Mouse (Mus musculus) myocyte (in vitro differentiated cells): Measurements from ENCODE around the gene Ubac2. TPM values are rescaled to one million over a fixed set of nuclear protein-coding genes. Genes with fewer than 3 reads are reported as not detected.

ENCODE experiments used
- H3K27me3 ChIP-seq: one replicate; pipeline ENCODE4 v1.6.1; 2011; ENCODE audit not compliant: control insufficient read depth, insufficient read depth, insufficient read length
- H3K36me3 ChIP-seq: one replicate; pipeline ENCODE4 v1.6.1; 2011; ENCODE audit not compliant: control insufficient read depth, insufficient read depth
- H3K4me2 ChIP-seq: one replicate; pipeline ENCODE4 v1.6.1; 2011; ENCODE audit warnings: low read depth, control low read depth
- H3K4me3 ChIP-seq: one replicate; pipeline ENCODE4 v1.5.1; 2011; ENCODE audit warnings: mild to moderate bottlenecking, control low read depth, moderate library complexity
- H3K79me2 ChIP-seq: one replicate; pipeline ENCODE4 v1.6.1; 2011; ENCODE audit not compliant: control insufficient read depth, insufficient read depth
- H3ac ChIP-seq: one replicate; pipeline ENCODE4 v1.6.1; 2011; ENCODE audit not compliant: control insufficient read depth, insufficient read length
- CEBPB ChIP-seq: IDR thresholded peaks from 2 replicates; pipeline ENCODE4 v1.6.1; 2011; ENCODE audit warnings: mild to moderate bottlenecking, moderate library complexity; ENCODE audit not compliant: poor library complexity, insufficient read depth, severe bottlenecking
- E2F4 ChIP-seq: IDR thresholded peaks from one replicate; pipeline ENCODE4 v1.6.1; 2011; ENCODE audit warnings: mild to moderate bottlenecking, control low read depth, moderate library complexity; ENCODE audit not compliant: insufficient read depth
- MAX ChIP-seq: IDR thresholded peaks from one replicate; pipeline ENCODE4 v1.6.1; 2011; ENCODE audit warnings: low read depth, mild to moderate bottlenecking, control low read depth
- MYOD1 ChIP-seq, 3 experiments: IDR thresholded peaks; one replicate each; pipeline ENCODE4 v1.6.1; 2011; ENCODE audit warnings: control low read depth in 2 of 3, low read depth in 2 of 3, mild to moderate bottlenecking in 2 of 3, moderate library complexity in 1 of 3; ENCODE audit not compliant: insufficient read length in 2 of 3, control insufficient read depth in 1 of 3
- MYOG ChIP-seq, 3 experiments: IDR thresholded peaks; one replicate each; pipeline ENCODE4 v1.6.1; 2011; ENCODE audit warnings: control low read depth in 2 of 3, low read depth in 2 of 3, mild to moderate bottlenecking in 2 of 3; ENCODE audit not compliant: insufficient read length in 2 of 3, control insufficient read depth in 1 of 3, insufficient read depth in 1 of 3
- POLR2A ChIP-seq: IDR thresholded peaks from one replicate; pipeline ENCODE4 v1.6.1; 2011; ENCODE audit warnings: low read depth, mild to moderate bottlenecking, control low read depth, moderate library complexity; ENCODE audit not compliant: insufficient read length
- POLR2AphosphoS2 ChIP-seq: IDR thresholded peaks from one replicate; pipeline ENCODE4 v1.6.1; 2011; ENCODE audit warnings: low read depth, control low read depth; ENCODE audit not compliant: insufficient read length
- REST ChIP-seq: IDR thresholded peaks from one replicate; pipeline ENCODE4 v1.6.1; 2011; ENCODE audit warnings: mild to moderate bottlenecking, control low read depth, moderate library complexity; ENCODE audit not compliant: insufficient read depth, insufficient read length
- SRF ChIP-seq: IDR thresholded peaks from one replicate; pipeline ENCODE4 v1.6.1; 2011; ENCODE audit warnings: low read depth; ENCODE audit not compliant: control insufficient read depth, insufficient read length
- TCF12 ChIP-seq: IDR thresholded peaks from one replicate; pipeline ENCODE4 v1.6.1; 2011; ENCODE audit warnings: mild to moderate bottlenecking, control low read depth; ENCODE audit not compliant: poor library complexity, insufficient read depth, severe bottlenecking
- TCF3 ChIP-seq: IDR thresholded peaks from one replicate; pipeline ENCODE4 v1.6.1; 2011; ENCODE audit warnings: low read depth, control low read depth; ENCODE audit not compliant: insufficient read length
- USF1 ChIP-seq: IDR thresholded peaks from one replicate; pipeline ENCODE4 v1.6.1; 2011; ENCODE audit warnings: low read depth, mild to moderate bottlenecking, control low read depth, moderate library complexity
- polyA plus RNA-seq: library from polyadenylated mRNA; unstranded; fragments of >200 nt; fragmentation: generic; extraction: Trizol; gene quantifications from one replicate; pipeline ENCODE4 v1.2.1, GENCODE M21; 2012; ENCODE audit warnings: missing spikeins

The Ubac2 gene
- polyA plus RNA-seq, 1 experiment, result 33.1 TPM

GRCm38 (mm10) chr14:121916311-121917094, 38.1 kb downstream of the Ubac2 start:
- no peak overlapping the region for H3ac ChIP-seq
- H3K4me3 ChIP-seq, result no peak overlapping the region
- H3K36me3 ChIP-seq, result no peaks in the 10 kb centered on the region
- no peak overlapping the region for H3K4me2 ChIP-seq
- TF ChIP-seq POLR2AphosphoS2 (no peak), TCF3 (no peak), E2F4 (no peak), MYOD1 (IDR thresholded peaks at IDR 0.05; ENCODE audit: control insufficient read depth in 1 of 3, insufficient read length in 2 of 3, low read depth in 2 of 3) (no peak), CEBPB (no peak), SRF (no peak), TCF12 (no peak), MYOG (IDR thresholded peaks at IDR 0.05; ENCODE audit: control insufficient read depth in 1 of 3, insufficient read depth in 1 of 3, insufficient read length in 2 of 3, low read depth in 2 of 3) (no peak), POLR2A (no peak), MAX (no peak), REST (no peak)
- H3K79me2 ChIP-seq, result no peaks in the 10 kb centered on the region
- H3K27me3 ChIP-seq, result no peaks in the 10 kb centered on the region

DNA sequence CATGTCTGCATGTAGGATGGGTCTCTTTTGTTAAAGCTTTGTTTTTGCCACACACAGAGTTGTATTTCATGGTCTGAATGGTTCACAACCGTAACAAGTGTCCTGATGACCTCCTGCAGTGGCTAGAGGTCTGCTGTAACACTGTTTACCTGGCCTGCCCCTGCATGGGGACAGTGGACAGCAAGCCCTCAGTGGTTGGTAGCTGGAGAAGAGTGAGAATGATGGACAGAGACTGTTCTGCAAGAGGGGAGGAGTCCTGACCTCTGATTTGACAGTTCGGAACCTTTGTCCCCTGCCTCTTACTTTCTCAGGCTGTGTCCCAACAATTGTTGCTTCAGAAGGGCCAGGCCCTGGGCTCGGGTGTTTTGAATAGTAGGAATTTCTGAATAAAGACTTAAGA, 39.8 kb downstream of the Ubac2 start:
- Histone ChIP-seq H3K4me2 (no peak overlapping the region), H3K27me3 (no peaks in the 10 kb centered on the region), H3K79me2 (no peaks in the 10 kb centered on the region), H3ac (no peak overlapping the region), H3K36me3 (no peaks in the 10 kb centered on the region), H3K4me3 (no peak overlapping the region)
- no peak for TF ChIP-seq CEBPB
- TF ChIP-seq POLR2AphosphoS2, result no peak
- no peak for TF ChIP-seq MYOG (IDR thresholded peaks at IDR 0.05; ENCODE audit: control insufficient read depth in 1 of 3, insufficient read depth in 1 of 3, insufficient read length in 2 of 3, low read depth in 2 of 3)
- TF ChIP-seq SRF, result no peak
- no peak for TF ChIP-seq USF1
- TF ChIP-seq REST, result no peak
- no peak for TF ChIP-seq MYOD1 (IDR thresholded peaks at IDR 0.05; ENCODE audit: control insufficient read depth in 1 of 3, insufficient read length in 2 of 3, low read depth in 2 of 3)
- TF ChIP-seq POLR2A, result no peak
- no peak for TF ChIP-seq TCF3

GRCm38 (mm10) chr14:121919752-121920151, 41.3 kb downstream of the Ubac2 start:
- Histone ChIP-seq H3K79me2 (no peaks in the 10 kb centered on the region), H3ac (no peak overlapping the region), H3K36me3 (no peaks in the 10 kb centered on the region), H3K4me2 (no peak overlapping the region), H3K4me3 (no peak overlapping the region), H3K27me3 (no peaks in the 10 kb centered on the region)
- TF ChIP-seq TCF12 (no peak), MYOD1 (IDR thresholded peaks at IDR 0.05; ENCODE audit: control insufficient read depth in 1 of 3, insufficient read length in 2 of 3, low read depth in 2 of 3) (no peak), POLR2A (no peak), MAX (no peak), POLR2AphosphoS2 (no peak), USF1 (no peak), E2F4 (no peak), REST (no peak), CEBPB (no peak), MYOG (IDR thresholded peaks at IDR 0.05; ENCODE audit: control insufficient read depth in 1 of 3, insufficient read depth in 1 of 3, insufficient read length in 2 of 3, low read depth in 2 of 3) (no peak), TCF3 (no peak), SRF (no peak)

- Histone ChIP-seq H3K79me2 (no peaks in the 10 kb centered on the region), H3K27me3 (no peaks in the 10 kb centered on the region), H3ac (no peak overlapping the region), H3K4me3 (no peak overlapping the region), H3K4me2 (no peak overlapping the region), H3K36me3 (no peaks in the 10 kb centered on the region)
- TF ChIP-seq CEBPB (no peak), MAX (no peak), REST (no peak), TCF12 (no peak), POLR2AphosphoS2 (no peak)
Measured at GRCm38 (mm10) chr14:121920511-121921124, 42.2 kb downstream of the Ubac2 start.
